Mouse (Mus musculus) small intestine, adult 2 months (tissue): ENCODE data around the gene Rfc2. TPM values are rescaled to one million over a fixed set of nuclear protein-coding genes. Genes with fewer than 3 reads are reported as not detected.

Experiments
- H3K27ac ChIP-seq: fragments of 200-500 bp; 2 replicates; pipeline ENCODE4 v1.5.1; 2012; ENCODE audit warnings: low read depth, low read length, control low read depth, inconsistent platforms; ENCODE audit not compliant: insufficient read depth
- H3K27me3 ChIP-seq: fragments of 200-500 bp; 2 replicates; pipeline ENCODE4 v1.6.1; 2012; ENCODE audit warnings: mild to moderate bottlenecking, moderate library complexity, low read length, inconsistent platforms; ENCODE audit not compliant: control insufficient read depth, insufficient read depth
- H3K36me3 ChIP-seq: fragments of 200-500 bp; 2 replicates; pipeline ENCODE4 v1.6.1; 2012; ENCODE audit warnings: mild to moderate bottlenecking, low read length, control low read depth, inconsistent platforms; ENCODE audit not compliant: control insufficient read depth, insufficient read depth
- H3K4me1 ChIP-seq: fragments of 200-500 bp; 2 replicates; pipeline ENCODE4 v1.6.1; 2012; ENCODE audit warnings: low read length, inconsistent platforms, mixed read lengths; ENCODE audit not compliant: control insufficient read depth, insufficient read depth, insufficient read length
- H3K4me3 ChIP-seq: fragments of 200-500 bp; 2 replicates; pipeline ENCODE4 v1.5.1; 2012; ENCODE audit warnings: low read depth, mild to moderate bottlenecking, control low read depth, inconsistent platforms, low read length, moderate library complexity
- CTCF ChIP-seq: fragments of 200-500 bp; IDR thresholded peaks from 2 replicates; pipeline ENCODE4 v1.5.1; 2012; ENCODE audit warnings: low read depth, mild to moderate bottlenecking, control low read depth, inconsistent platforms, low read length, moderate library complexity, mixed read lengths; ENCODE audit not compliant: insufficient replicate concordance, insufficient read length; ENCODE audit errors: extremely low read depth
- POLR2A ChIP-seq: fragments of 200-500 bp; IDR thresholded peaks from 2 replicates; pipeline ENCODE4 v1.6.1; 2012; ENCODE audit warnings: low read depth, mild to moderate bottlenecking, control low read depth, inconsistent platforms, low read length, moderate library complexity
- WGBS: fragments of 180-500 bp; shearing (Covaris S2); methylation state at CpG from one replicate; pipeline ENCODE4 v1.1.7; 2018; 5-methylcytosine and 5-hydroxymethylcytosine counted together
- polyA plus RNA-seq: library from polyadenylated mRNA; depleted of rRNA; stranded (reverse); fragments of >200 nt; gene quantifications from 2 replicates; pipeline ENCODE4 v1.2.3, GENCODE M21; 2012; rRNA removed

Gene Rfc2
- polyA plus RNA-seq, result 15.1 and 35.4 TPM in 2 replicates

DNA sequence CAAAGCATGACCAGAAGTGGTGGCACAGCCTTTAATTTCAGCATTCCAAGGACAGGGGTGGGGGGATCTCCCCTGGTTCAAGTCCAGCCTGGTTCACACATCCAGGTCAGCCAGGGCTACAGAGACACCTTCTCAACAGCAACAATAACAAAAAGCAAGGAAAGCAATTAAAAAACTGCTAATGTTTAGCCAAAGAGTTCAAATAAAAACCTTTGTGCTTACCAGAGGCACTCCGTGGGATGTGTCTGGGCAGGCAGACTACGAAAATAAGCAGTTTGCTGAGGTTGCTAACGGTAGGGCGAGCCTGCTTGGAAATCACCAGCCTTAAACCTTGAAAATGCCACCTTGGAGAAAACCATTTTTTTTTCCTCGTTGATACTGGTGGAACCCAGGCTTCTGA, at the start of gene Rfc2:
TSS of gene Rfc2 (plus strand) at position 221 of the 400 bp plus-strand sequence.
- no peak for TF ChIP-seq POLR2A
- TF ChIP-seq CTCF, result no peak
- Histone ChIP-seq H3K4me3 (no peak within 1 kb of the TSS), H3K27ac (no peak within 1 kb of the TSS), H3K36me3 (no peaks in the 10 kb centered on the region), H3K4me1 (peaks cover 5% of the 10 kb centered on the region; the same call in 1 of the 2 replicates), H3K27me3 (no peaks in the 10 kb centered on the region)
- 83% methylated on average over 5 of the region's 5 CpGs for WGBS

DNA sequence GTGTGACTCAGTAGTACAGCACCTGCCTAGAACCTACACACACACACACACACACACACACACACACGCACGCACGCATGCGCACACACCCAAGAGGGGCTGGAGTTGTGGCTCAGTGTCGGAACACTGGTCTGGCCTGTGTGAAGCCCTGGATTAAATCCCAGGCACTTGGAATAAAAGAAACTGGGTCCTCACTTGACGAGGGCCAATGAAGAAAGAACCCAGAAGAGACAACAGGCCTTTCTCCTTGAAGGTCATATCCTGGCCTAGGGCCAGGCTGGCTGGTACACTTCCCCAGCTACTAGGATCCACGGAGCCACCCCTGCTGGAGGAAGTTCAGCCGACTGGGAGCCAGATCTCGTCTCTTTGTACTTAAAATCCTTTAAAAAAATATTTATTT, 49.6 kb upstream of the Rfc2 start:
- TF ChIP-seq CTCF, result no peak
- TF ChIP-seq POLR2A, result no peak
- Histone ChIP-seq H3K27ac (no peak overlapping the region), H3K4me1 (peaks cover 5% of the 10 kb centered on the region; the same call in 1 of the 2 replicates), H3K4me3 (no peak overlapping the region), H3K27me3 (no peaks in the 10 kb centered on the region), H3K36me3 (peaks cover 43% of the 10 kb centered on the region)
- WGBS, result 73% methylated on average over 9 of the region's 9 CpGs

DNA sequence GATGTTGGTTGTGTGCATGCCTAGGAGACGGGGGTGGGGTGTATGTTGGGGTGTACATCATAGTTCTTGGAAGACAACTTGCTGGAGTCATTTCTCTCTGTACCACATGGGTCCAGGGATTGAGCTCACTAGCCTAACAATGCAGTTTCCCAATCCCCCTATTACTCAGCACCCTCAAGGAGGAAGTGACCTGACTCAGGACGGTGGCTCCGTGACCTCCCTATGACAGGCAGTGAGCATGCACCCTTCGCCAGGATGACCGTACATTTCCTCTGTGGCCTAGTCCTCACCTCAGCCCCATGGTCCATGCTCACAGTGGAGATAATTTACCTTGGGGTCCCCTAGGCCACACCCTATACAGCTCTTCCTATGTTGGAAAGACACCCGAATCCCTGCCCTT, 48.7 kb upstream of the Rfc2 start:
- Histone ChIP-seq H3K27me3 (no peaks in the 10 kb centered on the region), H3K4me3 (no peak overlapping the region), H3K4me1 (peaks cover 5% of the 10 kb centered on the region; the same call in 1 of the 2 replicates), H3K36me3 (peaks cover 43% of the 10 kb centered on the region), H3K27ac (no peak overlapping the region)
- no peak for TF ChIP-seq POLR2A
- TF ChIP-seq CTCF, result no peak
- WGBS, result 88% methylated on average over 6 of the region's 6 CpGs

- H3K4me1 ChIP-seq, result peaks cover 7% of the 10 kb centered on the region; the same call in 1 of the 2 replicates
- TF ChIP-seq CTCF, result no peak
- TF ChIP-seq POLR2A, result no peak
These were observed 45.1 kb upstream of the Rfc2 start for GRCm38 (mm10) chr5:134536036-134536435.

DNA sequence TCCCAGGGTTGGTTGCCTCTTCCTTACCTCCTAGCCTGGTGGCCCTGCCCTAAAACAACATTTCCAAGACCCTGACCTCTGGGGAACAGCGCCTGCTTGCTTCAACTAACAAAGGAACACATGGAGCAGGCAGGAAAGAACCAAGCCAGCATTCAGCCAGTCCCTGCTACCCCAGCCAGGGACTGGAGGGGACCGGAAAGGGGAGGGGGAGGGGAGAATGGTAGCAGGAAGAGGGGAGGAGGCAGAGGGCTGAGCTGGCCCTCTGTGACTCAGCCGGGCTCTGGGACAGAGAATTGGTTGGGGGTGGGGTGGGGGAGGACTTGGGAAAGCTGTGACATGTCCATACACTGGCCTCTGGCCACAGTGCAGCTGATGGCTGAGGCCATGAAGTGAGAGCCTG, 41.3 kb upstream of the Rfc2 start:
- no peak for TF ChIP-seq POLR2A
- TF ChIP-seq CTCF, result no peak
- Histone ChIP-seq H3K36me3 (peaks cover 8% of the 10 kb centered on the region), H3K4me1 (peaks cover 13% of the 10 kb centered on the region; the same call in 1 of the 2 replicates), H3K4me3 (no peak overlapping the region), H3K27me3 (no peaks in the 10 kb centered on the region), H3K27ac (peak overlapping the region; percentile 38)
- WGBS, result 63% methylated on average over 3 of the region's 3 CpGs

More at GRCm38 (mm10) chr5:134536036-134536435, 45.1 kb upstream of the Rfc2 start:
- Histone ChIP-seq H3K36me3 (peaks cover 36% of the 10 kb centered on the region), H3K4me3 (no peak overlapping the region), H3K27ac (no peak overlapping the region), H3K27me3 (no peaks in the 10 kb centered on the region)
- WGBS, result 82% methylated on average over 6 of the region's 6 CpGs

DNA sequence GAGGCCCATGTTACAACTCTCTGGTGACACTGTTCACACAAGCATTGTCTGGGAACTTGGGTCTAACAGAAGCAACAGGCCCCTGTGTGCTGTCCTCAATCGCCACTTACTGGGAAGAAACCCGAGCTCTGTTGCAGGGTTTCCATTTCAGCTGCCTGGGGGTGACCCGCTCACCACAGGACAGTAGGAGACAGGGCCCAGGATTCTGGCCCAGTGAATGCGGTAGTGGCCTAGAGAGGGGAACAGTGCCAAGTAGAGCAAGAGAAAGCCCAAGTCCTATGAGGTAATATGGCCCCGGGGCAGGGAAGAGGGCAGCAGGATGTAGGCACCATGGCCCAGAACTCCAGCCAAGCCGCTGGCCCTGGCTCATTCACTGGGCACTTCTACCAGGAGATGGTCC, 40.3 kb upstream of the Rfc2 start:
- peaks cover 13% of the 10 kb centered on the region; the same call in 1 of the 2 replicates for H3K4me1 ChIP-seq
- peak overlapping the region; percentile 38; the same call in 1 of the 2 replicates for H3K27ac ChIP-seq
- WGBS, result 75% methylated on average over 6 of the region's 6 CpGs

GRCm38 (mm10) chr5:134541640-134542039, 39.5 kb upstream of the Rfc2 start:
- H3K27ac ChIP-seq, result 0 out of 2 replicates have a peak overlapping the region, but pooled peaks have one; percentile 23
- H3K4me3 ChIP-seq, result no peak overlapping the region
- H3K36me3 ChIP-seq, result peaks cover 3% of the 10 kb centered on the region; the same call in 1 of the 2 replicates
- no peak for TF ChIP-seq CTCF
- TF ChIP-seq POLR2A, result no peak
- H3K27me3 ChIP-seq, result no peaks in the 10 kb centered on the region
- H3K4me1 ChIP-seq, result peaks cover 14% of the 10 kb centered on the region; the same call in 1 of the 2 replicates
- whole genome bisulfite sequencing, result 15% methylated on average over 7 of the region's 7 CpGs

More for the DNA sequence above, 40.3 kb upstream of the Rfc2 start:
- Histone ChIP-seq H3K27me3 (no peaks in the 10 kb centered on the region), H3K4me3 (no peak overlapping the region), H3K36me3 (0 out of 2 replicates have a peak, but pooled peaks cover 1% of the 10 kb centered on the region)
- TF ChIP-seq POLR2A (no peak), CTCF (no peak)
